Mouse (Mus musculus): Measurements from ENCODE around the gene Rbms2. TPM values are rescaled to one million over a fixed set of nuclear protein-coding genes. Genes with fewer than 3 reads are reported as not detected.
"Not testable (repeated sequence)": the region's sequence is repeated elsewhere in the genome, so short reads cannot be mapped to it uniquely, and the experiment has no call there.

Rbms2 gene
- total RNA-seq, 2 experiments from 2014 or later = 53.4 to 58.1 TPM

DNA sequence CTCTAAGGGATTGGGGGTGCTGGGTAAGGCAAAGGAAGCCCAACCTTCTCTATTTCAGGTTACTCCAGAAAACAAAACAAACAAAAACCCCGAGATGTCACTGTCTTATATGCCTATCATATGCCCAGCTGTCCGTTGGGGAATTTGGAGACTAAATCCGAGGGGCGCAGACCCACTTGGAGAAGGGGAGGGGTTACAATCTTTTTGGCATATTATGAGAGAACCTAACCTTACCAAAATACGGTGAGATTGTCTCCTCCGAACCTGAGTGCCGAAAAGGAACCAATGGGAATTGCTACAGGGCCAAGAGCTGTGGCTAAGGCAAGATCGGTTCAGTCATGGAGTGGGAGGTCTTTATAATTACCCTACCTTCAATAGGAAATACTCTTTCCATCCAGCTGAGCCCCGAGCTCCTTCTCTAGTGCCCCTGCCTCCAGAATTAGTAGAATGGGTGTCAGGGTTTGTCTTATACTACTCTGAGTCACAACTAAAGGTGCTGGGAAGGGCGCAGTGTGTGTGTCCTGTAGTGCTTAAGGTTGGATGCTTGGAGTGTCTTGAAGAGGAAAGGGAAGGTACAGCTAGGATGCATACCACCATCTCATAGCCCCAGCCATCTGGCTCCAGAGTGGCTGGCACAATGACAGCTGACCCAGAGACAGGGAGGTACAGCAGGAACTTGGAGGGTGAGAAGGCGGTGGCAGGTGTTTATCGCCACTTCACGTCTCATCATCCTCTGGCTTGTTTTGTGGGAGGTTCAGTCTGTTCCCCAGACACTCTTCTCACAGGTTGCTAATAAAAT, 86.4 kb downstream of the Rbms2 start:
- intact Hi-C loops (cut with DNase I) = no loop called here
- peak in 1 of 2 experiments; percentile 28 for DNase-seq

GRCm38 (mm10) chr10:128092506-128093495, 87.3 kb downstream of the Rbms2 start:
- peak; percentile 74 to 78 for DNase-seq
- intact Hi-C loops (cut with DNase I) = no loop called here

- intact Hi-C loops (cut with DNase I) = loop anchor here (2.0 kb wide), 1 partner anchor 95 kb away; no protein-coding TSS in a partner anchor
Observed at GRCm38 (mm10) chr10:128091564-128092505, 88.3 kb downstream of the Rbms2 start, which contains the start of gene Baz2a. Baz2a (plus strand) TSS chr10:128091577.

GRCm38 (mm10) chr10:128090651-128091563, 89.2 kb downstream of the Rbms2 start:
- peak; percentile 87 to 88 for DNase-seq
- intact Hi-C loops (cut with DNase I) = loop anchor here (2.0 kb wide), 1 partner anchor 96 kb away; no protein-coding TSS in a partner anchor

More at GRCm38 (mm10) chr10:128091564-128092505, 88.3 kb downstream of the Rbms2 start, which contains the start of gene Baz2a:
- DNase-seq = peak; percentile 42 to 57

- intact Hi-C loops (cut with DNase I) = loop anchor here (2.0 kb wide), 1 partner anchor 97 kb away; no protein-coding TSS in a partner anchor
- no peak for DNase-seq
Observed at GRCm38 (mm10) chr10:128089842-128090241, 90.3 kb downstream of the Rbms2 start.

DNA sequence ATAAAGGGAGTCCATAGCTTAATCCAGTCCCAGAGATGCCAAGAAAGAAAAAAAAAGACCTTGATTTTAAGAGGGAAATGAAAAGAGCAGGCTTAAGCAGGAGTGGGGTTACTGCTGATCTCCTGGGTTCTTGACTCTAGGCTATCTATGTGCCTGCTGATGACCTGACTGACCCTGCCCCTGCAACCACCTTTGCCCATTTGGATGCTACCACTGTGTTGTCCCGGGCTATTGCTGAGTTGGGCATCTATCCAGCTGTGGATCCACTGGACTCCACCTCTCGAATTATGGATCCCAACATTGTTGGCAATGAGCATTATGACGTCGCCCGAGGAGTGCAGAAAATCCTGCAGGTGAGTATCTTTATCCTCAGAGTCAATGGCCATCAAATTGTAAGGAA, 91.9 kb downstream of the Rbms2 start:
- DNase-seq = no peak
- intact Hi-C loops (cut with DNase I) = no loop called here

DNA sequence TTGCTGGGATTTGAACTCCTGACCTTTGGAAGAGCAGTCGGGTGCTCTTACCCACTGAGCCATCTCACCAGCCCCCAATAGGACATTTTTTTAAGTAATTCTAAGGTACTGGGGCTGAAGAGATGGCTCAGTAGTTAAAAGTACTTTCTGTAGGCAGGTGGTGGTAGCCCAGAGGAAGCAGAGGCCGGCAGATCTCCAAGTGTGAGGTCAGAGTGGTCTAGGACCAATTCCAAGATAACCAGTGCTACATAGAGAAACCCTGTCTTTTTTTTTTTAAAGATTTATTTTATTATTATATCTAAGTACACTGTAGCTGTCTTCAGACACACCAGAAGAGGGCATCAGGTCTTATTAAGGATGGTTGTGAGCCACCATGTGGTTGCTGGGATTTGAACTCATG, 92.9 kb downstream of the Rbms2 start:
- DNase-seq; intact Hi-C loops (cut with DNase I): not testable (repeated sequence)

- no peak for DNase-seq
- intact Hi-C loops (cut with DNase I) = no loop called here
Observed at GRCm38 (mm10) chr10:128086391-128086790, 93.7 kb downstream of the Rbms2 start.

GRCm38 (mm10) chr10:128084160-128084559, 95.9 kb downstream of the Rbms2 start:
- intact Hi-C loops (cut with DNase I) = no loop called here
- DNase-seq = no peak

DNA sequence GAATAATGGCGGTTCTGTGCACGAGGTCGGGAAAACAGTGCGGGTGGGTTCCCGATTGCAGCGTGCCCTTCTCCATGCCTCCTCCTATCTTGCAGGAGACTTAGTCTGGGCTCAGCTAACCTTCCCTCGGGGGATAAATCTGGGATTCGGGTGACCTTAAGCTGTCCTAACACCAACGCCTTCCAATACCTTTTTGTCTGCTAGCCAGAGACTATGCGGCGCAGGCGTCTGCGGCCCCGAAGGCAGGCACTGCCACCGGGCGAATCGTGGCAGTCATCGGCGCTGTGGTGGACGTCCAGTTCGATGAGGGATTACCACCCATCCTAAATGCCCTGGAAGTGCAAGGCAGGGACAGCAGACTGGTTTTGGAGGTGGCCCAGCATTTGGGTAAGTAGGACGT, 96.4 kb downstream of the Rbms2 start:
- no peak for DNase-seq
- intact Hi-C loops (cut with DNase I) = no loop called here

- intact Hi-C loops (cut with DNase I) = no loop called here
- DNase-seq = peak; percentile 95 to 97
Observed at GRCm38 (mm10) chr10:128082880-128083421, 97.1 kb downstream of the Rbms2 start, which contains the start of gene Atp5b. Atp5b (plus strand) TSS chr10:128083273.

- intact Hi-C loops (cut with DNase I) = no loop called here
- no peak for DNase-seq
Observed at GRCm38 (mm10) chr10:128082477-128082808, 97.7 kb downstream of the Rbms2 start.

- DNase-seq = no peak
- intact Hi-C loops (cut with DNase I) = no loop called here
Observed at GRCm38 (mm10) chr10:128081807-128082476, 98.2 kb downstream of the Rbms2 start.

Small RNAs within 50 kb of the gene (microRNA-seq; reads per million reads assigned to microRNA genes)
- 27.9 to 30.4 reads per million in 2 experiments for gene Mir677

Other genes with a start within 250 kb of the Rbms2 start
- gene Hsd17b6, start 172.7 kb downstream of the Rbms2 start, total RNA-seq (2021) = not detected
- 1 to 10 TPM in 1 of 2 experiments, under 1 TPM in 1; 0.71 to 1.1 TPM for gene Prim1, start 165.1 kb downstream of the Rbms2 start, total RNA-seq (2021)
- gene Naca, start 144.7 kb downstream of the Rbms2 start, total RNA-seq (2021) = 100 to 1,000 TPM; 318 to 407 TPM
- gene Ptges3, start 121.3 kb downstream of the Rbms2 start, total RNA-seq (2021) = 10 to 100 TPM; 56.6 to 60.7 TPM
- 1,000 to 10,000 TPM; 3,740 to 3,926 TPM for gene Atp5b, start 97.0 kb downstream of the Rbms2 start, total RNA-seq (2021)
- 10 to 100 TPM; 11.9 to 14.2 TPM for gene Baz2a, start 88.7 kb downstream of the Rbms2 start, total RNA-seq (2021)
- gene Gls2, start 14.2 kb upstream of the Rbms2 start, total RNA-seq (2021) = under 1 TPM; 0.35 to 0.59 TPM
- gene Spryd4, start 31.5 kb upstream of the Rbms2 start, total RNA-seq (2021) = 10 to 100 TPM; 31.8 to 32.3 TPM
- gene Mip, start 45.5 kb upstream of the Rbms2 start, total RNA-seq (2021) = not detected
- 1 to 10 TPM; 1.7 to 2.2 TPM for gene Timeless, start 51.8 kb upstream of the Rbms2 start, total RNA-seq (2021)
- not detected for gene Apon, start 73.8 kb upstream of the Rbms2 start, total RNA-seq (2021)
- not detected for gene Apof, start 88.4 kb upstream of the Rbms2 start, total RNA-seq (2021)
- gene Stat2, start 90.3 kb upstream of the Rbms2 start, total RNA-seq (2021) = 1 to 10 TPM; 3.2 to 3.9 TPM
- not detected for gene Il23a, start 118.5 kb upstream of the Rbms2 start, total RNA-seq (2021)
- gene Pan2, start 123.0 kb upstream of the Rbms2 start, total RNA-seq (2021) = 1 to 10 TPM; 4.4 to 5.6 TPM
- gene Cnpy2, start 142.2 kb upstream of the Rbms2 start, total RNA-seq (2021) = 10 to 100 TPM; 41.6 to 45.4 TPM
- gene Cs, start 157.4 kb upstream of the Rbms2 start, total RNA-seq (2021) = 100 to 1,000 TPM; 586 to 610 TPM
- 100 to 1,000 TPM; 433 to 434 TPM for gene Coq10a, start 188.7 kb upstream of the Rbms2 start, total RNA-seq (2021)
- gene Ankrd52, start 196.8 kb upstream of the Rbms2 start, total RNA-seq (2021) = 10 to 100 TPM; 50.5 to 55.7 TPM
- not detected for gene Slc39a5, start 220.9 kb upstream of the Rbms2 start, total RNA-seq (2021)
- gene Nabp2, start 231.2 kb upstream of the Rbms2 start, total RNA-seq (2021) = 10 to 100 TPM; 48.1 to 50.4 TPM
- gene Rnf41, start 231.4 kb upstream of the Rbms2 start, total RNA-seq (2021) = 10 to 100 TPM; 10.4 to 10.5 TPM

All from gastrocnemius, postnatal 36 days (tissue).